Mouse (Mus musculus): Measurements from ENCODE around the gene Ttc7b. TPM values are rescaled to one million over a fixed set of nuclear protein-coding genes. Genes with fewer than 3 reads are reported as not detected.

Gene Ttc7b
- total RNA-seq, 2 experiments from 2014 or later = 168 to 176 TPM

- DNase-seq (ENCODE audit: low spot score in 2 of 2) = no peak
Measured at GRCm38 (mm10) chr12:100527241-100527640, 6.6 kb upstream of the Ttc7b start.

- no peak for DNase-seq (ENCODE audit: low spot score in 2 of 2)
Measured at GRCm38 (mm10) chr12:100525939-100526338, 5.3 kb upstream of the Ttc7b start.

- DNase-seq (ENCODE audit: low spot score in 2 of 2) = peak; percentile 15 to 45
Measured at GRCm38 (mm10) chr12:100520077-100520793, 391 bp downstream of the Ttc7b start.

GRCm38 (mm10) chr12:100519684-100520076 lies 946 bp downstream of the Ttc7b start:
- peak in 1 of 2 experiments; percentile 27 for DNase-seq (ENCODE audit: low spot score in 2 of 2)

- no peak for DNase-seq (ENCODE audit: low spot score in 2 of 2)
Measured at GRCm38 (mm10) chr12:100517371-100517770, 3.3 kb downstream of the Ttc7b start.

GRCm38 (mm10) chr12:100516161-100516838 lies 4.3 kb downstream of the Ttc7b start:
- no peak for DNase-seq (ENCODE audit: low spot score in 2 of 2)

- no peak for DNase-seq (ENCODE audit: low spot score in 2 of 2)
Measured at GRCm38 (mm10) chr12:100515493-100515892, 5.1 kb downstream of the Ttc7b start.

GRCm38 (mm10) chr12:100514611-100515010 lies 6.0 kb downstream of the Ttc7b start:
- DNase-seq (ENCODE audit: low spot score in 2 of 2) = no peak

- no peak for DNase-seq (ENCODE audit: low spot score in 2 of 2)
Measured at GRCm38 (mm10) chr12:100513131-100513530, 7.5 kb downstream of the Ttc7b start.

GRCm38 (mm10) chr12:100512641-100513040 lies 8.0 kb downstream of the Ttc7b start:
- no peak for DNase-seq (ENCODE audit: low spot score in 2 of 2)

GRCm38 (mm10) chr12:100509615-100510282 lies 10.9 kb downstream of the Ttc7b start:
- no peak for DNase-seq (ENCODE audit: low spot score in 2 of 2)

- no peak for DNase-seq (ENCODE audit: low spot score in 2 of 2)
Measured at GRCm38 (mm10) chr12:100508668-100509067, 12.0 kb downstream of the Ttc7b start.

GRCm38 (mm10) chr12:100505484-100505883 lies 15.1 kb downstream of the Ttc7b start:
- no peak for DNase-seq (ENCODE audit: low spot score in 2 of 2)

- DNase-seq (ENCODE audit: low spot score in 2 of 2) = no peak
Measured at GRCm38 (mm10) chr12:100504585-100504984, 16.0 kb downstream of the Ttc7b start.

- no peak for DNase-seq (ENCODE audit: low spot score in 2 of 2)
Measured at GRCm38 (mm10) chr12:100503659-100504058, 17.0 kb downstream of the Ttc7b start.

- DNase-seq (ENCODE audit: low spot score in 2 of 2) = no peak
Measured at GRCm38 (mm10) chr12:100502544-100502943, 18.1 kb downstream of the Ttc7b start.

GRCm38 (mm10) chr12:100501261-100501660 lies 19.4 kb downstream of the Ttc7b start:
- no peak for DNase-seq (ENCODE audit: low spot score in 2 of 2)

GRCm38 (mm10) chr12:100499469-100499868 lies 21.2 kb downstream of the Ttc7b start:
- DNase-seq (ENCODE audit: low spot score in 2 of 2) = no peak

- no peak for DNase-seq (ENCODE audit: low spot score in 2 of 2)
Measured at GRCm38 (mm10) chr12:100498006-100498405, 22.6 kb downstream of the Ttc7b start.

GRCm38 (mm10) chr12:100495083-100495482 lies 25.5 kb downstream of the Ttc7b start:
- no peak for DNase-seq (ENCODE audit: low spot score in 2 of 2)

- peak; percentile 37 to 61 for DNase-seq (ENCODE audit: low spot score in 2 of 2)
Measured at GRCm38 (mm10) chr12:100493211-100493610, 27.4 kb downstream of the Ttc7b start.

- DNase-seq (ENCODE audit: low spot score in 2 of 2) = no peak
Measured at GRCm38 (mm10) chr12:100492676-100493075, 27.9 kb downstream of the Ttc7b start.
